Mouse (Mus musculus): Measurements from ENCODE around the gene Ostn. TPM values are rescaled to one million over a fixed set of nuclear protein-coding genes. Genes with fewer than 3 reads are reported as not detected.

Ostn gene
- polyA plus RNA-seq, 1 experiment from 2014 or later = not detected

DNA sequence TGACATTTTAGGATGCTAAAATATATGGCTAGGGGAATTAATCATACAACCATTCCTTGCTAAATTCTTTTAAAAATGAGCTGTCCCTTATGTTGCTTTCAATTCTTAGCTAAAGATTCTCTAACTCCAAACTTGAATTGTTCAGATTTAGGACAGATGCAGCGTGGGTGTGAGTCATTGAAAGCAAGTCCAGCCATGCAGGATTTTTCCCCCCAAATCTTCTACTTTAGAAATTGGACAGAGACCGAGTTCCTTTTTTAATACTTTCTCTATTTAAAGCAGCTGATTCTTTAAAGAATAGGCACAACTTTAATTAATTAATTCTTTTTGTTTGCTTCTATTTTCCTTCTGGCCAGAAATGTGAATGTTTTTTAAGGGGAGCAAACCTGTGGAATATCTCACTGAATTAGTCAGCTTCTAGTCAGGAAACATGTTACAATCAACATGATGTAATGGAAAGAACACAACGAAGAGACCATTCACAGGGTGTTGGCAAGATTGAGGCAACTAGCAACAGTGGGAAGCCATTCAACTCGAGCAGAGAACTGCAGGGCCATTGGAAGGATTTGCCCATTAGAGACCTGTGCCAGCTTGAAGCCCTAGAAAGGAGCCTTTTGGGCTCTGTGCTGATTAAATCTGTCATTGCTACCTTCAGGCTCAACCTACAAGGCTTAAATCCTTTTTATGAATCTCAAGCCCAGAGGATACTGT lies 77.8 kb downstream of the Ostn start:
- no peaks in the 10 kb centered on the region for H3K27me3 ChIP-seq (replicated peaks; ENCODE audit: control insufficient read depth, insufficient read depth, low read length)
- H3K4me1 ChIP-seq (ENCODE audit: control insufficient read depth, insufficient read depth, low read depth, low read length) = peaks cover 8% of the 10 kb centered on the region
- H3K9me3 ChIP-seq (ENCODE audit: control insufficient read depth, low read length) = no peaks in the 10 kb centered on the region
- no peak overlapping the region for H3K4me3 ChIP-seq (ENCODE audit: low read length)
- no peak overlapping the region for H3K4me2 ChIP-seq (ENCODE audit: low read length)
- 64% methylated on average over 4 of the region's 4 CpGs for WGBS
- H3K36me3 ChIP-seq (ENCODE audit: control insufficient read depth, insufficient read depth, low read length) = no peaks in the 10 kb centered on the region
- no peak overlapping the region for H3K9ac ChIP-seq (ENCODE audit: low read depth, low read length)
- ATAC-seq = no peak
- H3K27ac ChIP-seq (ENCODE audit: low read depth, low read length) = no peak overlapping the region

DNA sequence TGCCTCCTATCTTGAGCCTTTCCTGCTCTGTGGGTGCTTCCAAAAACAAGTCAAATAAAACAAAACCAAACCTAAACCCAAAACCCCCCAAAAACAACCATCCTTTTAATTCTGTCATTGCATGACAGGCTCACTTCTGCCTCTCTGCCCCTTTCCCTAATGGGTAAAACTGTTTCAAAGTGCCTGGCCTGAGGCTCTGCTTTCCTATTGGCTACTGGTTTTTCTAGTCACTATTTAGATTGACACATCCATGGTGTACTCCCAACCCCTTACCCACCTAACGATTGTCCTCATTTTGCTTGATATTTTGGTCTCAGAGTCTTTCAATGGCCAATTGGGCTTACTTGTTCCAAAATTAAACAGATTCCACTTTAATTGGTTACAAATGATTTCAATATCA lies 78.4 kb downstream of the Ostn start:
- H3K4me1 ChIP-seq (ENCODE audit: control insufficient read depth, insufficient read depth, low read depth, low read length) = peaks cover 14% of the 10 kb centered on the region
- H3K9me3 ChIP-seq (ENCODE audit: control insufficient read depth, low read length) = no peaks in the 10 kb centered on the region
- H3K4me3 ChIP-seq (ENCODE audit: low read length) = no peak overlapping the region
- ATAC-seq = no peak
- H3K27me3 ChIP-seq (replicated peaks; ENCODE audit: control insufficient read depth, insufficient read depth, low read length) = no peaks in the 10 kb centered on the region
- H3K4me2 ChIP-seq (ENCODE audit: low read length) = no peak overlapping the region
- WGBS = 88% methylated on average over 1 of the region's 1 CpGs
- no peak overlapping the region for H3K9ac ChIP-seq (ENCODE audit: low read depth, low read length)
- H3K27ac ChIP-seq (ENCODE audit: low read depth, low read length) = no peak overlapping the region
- H3K36me3 ChIP-seq (ENCODE audit: control insufficient read depth, insufficient read depth, low read length) = no peaks in the 10 kb centered on the region

DNA sequence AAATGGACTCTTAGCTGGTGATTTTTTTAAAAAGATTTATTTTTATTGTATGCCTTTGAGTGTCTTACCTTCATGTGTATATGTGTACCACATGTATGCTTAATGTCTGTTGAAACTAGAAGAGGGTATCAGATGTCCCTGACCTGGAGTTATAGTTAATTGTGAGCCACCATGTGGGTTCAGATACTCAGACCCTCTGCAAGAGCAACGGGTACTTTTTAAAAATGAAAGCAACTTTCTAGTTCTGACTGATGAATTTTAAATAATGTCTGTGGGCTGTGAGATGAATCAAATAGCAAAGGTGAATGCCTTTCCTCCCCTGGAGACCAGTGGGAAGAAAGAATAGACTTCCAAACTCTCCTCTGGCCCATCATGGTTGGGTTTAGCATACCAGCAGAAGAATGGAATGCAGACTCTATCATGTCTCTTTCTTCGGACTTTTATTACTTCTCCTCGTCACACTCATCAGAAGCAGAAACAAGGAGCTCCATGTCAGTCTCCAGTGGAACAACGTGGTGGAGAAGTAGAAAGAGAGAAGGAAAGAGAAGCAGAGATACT lies 79.6 kb downstream of the Ostn start:
- Histone ChIP-seq H3K4me2 (ENCODE audit: low read length) (no peak overlapping the region), H3K4me1 (ENCODE audit: control insufficient read depth, insufficient read depth, low read depth, low read length) (peaks cover 20% of the 10 kb centered on the region), H3K36me3 (ENCODE audit: control insufficient read depth, insufficient read depth, low read length) (no peaks in the 10 kb centered on the region), H3K27me3 (replicated peaks; ENCODE audit: control insufficient read depth, insufficient read depth, low read length) (no peaks in the 10 kb centered on the region), H3K27ac (ENCODE audit: low read depth, low read length) (no peak overlapping the region), H3K4me3 (ENCODE audit: low read length) (no peak overlapping the region), H3K9me3 (ENCODE audit: control insufficient read depth, low read length) (no peaks in the 10 kb centered on the region), H3K9ac (ENCODE audit: low read depth, low read length) (no peak overlapping the region)
- WGBS = 74% methylated on average over 4 of the region's 4 CpGs
- no peak for ATAC-seq

DNA sequence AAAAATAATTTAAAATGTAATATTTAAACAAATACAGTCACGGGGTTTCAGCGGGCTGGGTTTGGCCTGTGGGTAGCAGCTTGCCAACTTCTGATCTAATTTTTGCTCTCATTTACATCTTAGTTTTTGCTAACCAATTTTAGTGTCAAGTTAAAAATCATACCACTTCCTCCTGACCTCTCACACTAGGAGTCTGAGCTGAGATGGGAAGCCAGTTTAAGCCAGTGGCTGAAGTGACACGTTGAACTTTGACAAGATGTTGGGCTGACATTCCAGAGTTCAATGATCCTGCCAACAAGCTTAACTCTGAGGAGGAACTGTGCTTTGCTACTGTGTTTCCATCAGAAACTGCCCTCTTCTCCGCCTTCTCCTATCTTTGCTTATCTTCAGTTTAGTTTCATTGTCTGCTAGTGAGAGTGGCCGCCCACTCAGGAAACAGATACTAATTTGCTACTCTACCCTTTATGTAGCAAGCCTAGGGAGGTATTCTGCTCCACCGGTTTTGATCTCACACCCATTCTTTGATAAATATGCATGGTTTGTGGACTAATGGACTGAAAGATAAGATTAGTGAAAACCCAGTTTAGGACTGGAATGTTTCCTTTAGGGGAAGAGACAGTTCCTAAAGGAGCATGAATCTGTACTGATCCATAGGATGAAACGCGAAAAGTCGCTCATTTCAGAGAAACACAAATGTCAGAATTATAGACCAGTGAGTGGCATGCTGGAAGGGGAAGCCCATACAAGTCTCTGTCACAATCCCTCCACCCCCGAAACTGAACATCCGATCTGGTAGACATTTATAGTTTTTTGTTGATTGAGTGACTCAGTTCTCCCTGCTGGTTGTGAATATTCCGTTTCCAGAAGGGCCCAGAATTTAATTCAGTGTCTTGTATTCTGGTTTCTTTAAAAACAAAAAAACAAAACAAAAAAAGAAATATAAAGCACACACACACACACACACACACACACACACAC lies 80.6 kb downstream of the Ostn start:
- H3K27me3 ChIP-seq (replicated peaks; ENCODE audit: control insufficient read depth, insufficient read depth, low read length) = no peaks in the 10 kb centered on the region
- 47% methylated on average over 12 of the region's 12 CpGs for WGBS
- peak overlapping the region; percentile 76 for H3K4me2 ChIP-seq (ENCODE audit: low read length)
- peaks cover 21% of the 10 kb centered on the region for H3K4me1 ChIP-seq (ENCODE audit: control insufficient read depth, insufficient read depth, low read depth, low read length)
- H3K4me3 ChIP-seq (ENCODE audit: low read length) = peak overlapping the region; percentile 96
- H3K36me3 ChIP-seq (ENCODE audit: control insufficient read depth, insufficient read depth, low read length) = no peaks in the 10 kb centered on the region
- peak overlapping the region; percentile 98 for H3K27ac ChIP-seq (ENCODE audit: low read depth, low read length)
- no peak for ATAC-seq
- peak overlapping the region; percentile 46; the same call in 1 of the 2 replicates for H3K9ac ChIP-seq (ENCODE audit: low read depth, low read length)
- H3K9me3 ChIP-seq (ENCODE audit: control insufficient read depth, low read length) = no peaks in the 10 kb centered on the region

GRCm38 (mm10) chr16:27388761-27389451 lies 81.6 kb downstream of the Ostn start, which contains the start of gene Ccdc50:
TSS of gene Ccdc50 (plus strand) at chr16:27388869.
- no peaks in the 10 kb centered on the region for H3K27me3 ChIP-seq (replicated peaks; ENCODE audit: control insufficient read depth, insufficient read depth, low read length)
- ATAC-seq = peak; percentile 96
- peak within 1 kb of the TSS; percentile 76 for H3K4me2 ChIP-seq (ENCODE audit: low read length)
- H3K9ac ChIP-seq (ENCODE audit: low read depth, low read length) = peak within 1 kb of the TSS; percentile 99
- WGBS = under 1% methylated on average over 47 of the region's 69 CpGs
- H3K4me3 ChIP-seq (ENCODE audit: low read length) = peak within 1 kb of the TSS; percentile 96
- H3K4me1 ChIP-seq (ENCODE audit: control insufficient read depth, insufficient read depth, low read depth, low read length) = peaks cover 21% of the 10 kb centered on the region
- no peaks in the 10 kb centered on the region for H3K9me3 ChIP-seq (ENCODE audit: control insufficient read depth, low read length)
- no peaks in the 10 kb centered on the region for H3K36me3 ChIP-seq (ENCODE audit: control insufficient read depth, insufficient read depth, low read length)
- H3K27ac ChIP-seq (ENCODE audit: low read depth, low read length) = peak within 1 kb of the TSS; percentile 98

DNA sequence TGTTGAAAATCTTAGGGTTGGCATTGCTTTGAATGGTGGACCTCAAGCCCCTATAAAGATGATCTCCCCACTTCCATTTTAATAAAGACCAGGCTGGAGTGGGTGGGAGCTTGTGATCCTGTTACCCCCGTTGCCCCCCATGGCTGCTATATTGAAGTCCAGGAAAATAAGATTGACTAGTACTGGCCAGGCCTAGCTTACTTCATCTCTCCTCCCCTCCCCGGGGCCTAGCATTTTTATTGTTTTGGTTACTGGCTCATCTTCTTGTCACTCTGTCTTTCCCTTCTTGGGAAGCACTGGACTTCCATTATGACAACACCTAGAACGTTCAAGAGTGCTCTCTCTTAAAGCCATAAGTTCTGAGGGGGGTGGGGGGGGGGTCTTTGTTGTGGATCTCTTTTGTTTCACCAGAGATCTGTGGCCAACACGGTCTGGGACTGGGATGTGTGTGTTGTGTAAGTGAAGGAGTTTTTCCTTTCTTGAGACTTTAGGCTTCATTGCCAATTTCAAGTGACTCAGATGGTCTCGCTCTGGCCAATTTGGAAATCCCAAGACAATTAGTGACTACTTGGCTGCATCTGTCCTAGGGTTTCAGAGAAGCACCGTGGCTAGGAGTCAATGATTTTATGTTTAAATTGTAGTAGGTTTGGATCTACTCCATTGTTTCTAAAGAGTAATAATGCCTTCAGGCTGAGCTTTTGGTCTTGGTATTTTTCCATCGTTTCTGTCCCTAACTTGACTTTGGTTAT lies 82.4 kb downstream of the Ostn start:
- 12% methylated on average over 7 of the region's 7 CpGs for WGBS
- H3K27ac ChIP-seq (ENCODE audit: low read depth, low read length) = peak overlapping the region; percentile 98
- peak; percentile 10; the same call in 1 of the 2 replicates for ATAC-seq
- peak overlapping the region; percentile 76 for H3K4me2 ChIP-seq (ENCODE audit: low read length)
- H3K4me1 ChIP-seq (ENCODE audit: control insufficient read depth, insufficient read depth, low read depth, low read length) = peaks cover 21% of the 10 kb centered on the region
- H3K27me3 ChIP-seq (replicated peaks; ENCODE audit: control insufficient read depth, insufficient read depth, low read length) = no peaks in the 10 kb centered on the region
- no peaks in the 10 kb centered on the region for H3K36me3 ChIP-seq (ENCODE audit: control insufficient read depth, insufficient read depth, low read length)
- peak overlapping the region; percentile 96 for H3K4me3 ChIP-seq (ENCODE audit: low read length)
- peak overlapping the region; percentile 99 for H3K9ac ChIP-seq (ENCODE audit: low read depth, low read length)
- no peaks in the 10 kb centered on the region for H3K9me3 ChIP-seq (ENCODE audit: control insufficient read depth, low read length)

DNA sequence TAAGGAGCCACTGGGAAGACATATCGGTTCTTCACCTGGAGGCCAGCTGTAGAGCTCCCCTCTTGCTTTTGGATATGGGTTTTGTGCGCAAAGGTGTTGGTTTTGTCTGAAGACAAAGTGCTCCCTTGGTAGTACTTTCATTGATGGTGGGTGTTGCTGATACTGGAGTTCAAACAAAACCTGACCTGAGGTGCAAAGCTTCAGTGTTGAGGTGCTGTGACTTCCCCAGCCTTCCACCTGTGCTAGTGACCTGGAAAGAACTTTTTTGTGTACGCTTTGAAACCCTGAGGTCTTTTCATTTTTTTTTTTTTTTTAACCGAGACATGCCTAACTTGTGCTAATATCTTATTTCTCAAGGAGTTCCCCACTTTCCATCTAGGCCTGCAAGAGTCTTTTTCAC lies 83.0 kb downstream of the Ostn start:
- H3K9ac ChIP-seq (ENCODE audit: low read depth, low read length) = no peak overlapping the region
- no peaks in the 10 kb centered on the region for H3K27me3 ChIP-seq (replicated peaks; ENCODE audit: control insufficient read depth, insufficient read depth, low read length)
- no peaks in the 10 kb centered on the region for H3K36me3 ChIP-seq (ENCODE audit: control insufficient read depth, insufficient read depth, low read length)
- peak overlapping the region; percentile 96 for H3K4me3 ChIP-seq (ENCODE audit: low read length)
- 88% methylated on average over 4 of the region's 4 CpGs for WGBS
- no peak for ATAC-seq
- peaks cover 21% of the 10 kb centered on the region for H3K4me1 ChIP-seq (ENCODE audit: control insufficient read depth, insufficient read depth, low read depth, low read length)
- no peak overlapping the region for H3K27ac ChIP-seq (ENCODE audit: low read depth, low read length)
- no peaks in the 10 kb centered on the region for H3K9me3 ChIP-seq (ENCODE audit: control insufficient read depth, low read length)
- peak overlapping the region; percentile 76 for H3K4me2 ChIP-seq (ENCODE audit: low read length)

DNA sequence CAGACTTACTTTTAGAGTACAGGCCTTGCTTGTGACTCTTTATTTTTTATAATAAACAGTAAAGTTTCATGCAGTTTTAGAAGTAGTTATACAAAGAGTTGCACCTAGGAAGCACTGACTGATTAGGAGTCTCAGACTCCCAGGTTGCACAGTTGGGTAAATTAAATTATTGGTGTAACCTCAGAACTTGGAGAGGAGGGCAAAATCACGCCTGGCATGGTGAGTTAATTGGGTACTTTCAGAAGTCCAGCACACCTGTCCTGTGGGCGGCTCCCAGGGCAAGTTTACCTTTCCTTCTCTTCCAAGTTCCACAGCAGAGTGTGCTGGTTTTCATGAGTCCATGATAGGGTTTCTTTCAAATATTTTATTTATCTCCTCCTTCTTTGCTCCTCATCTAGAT lies 84.6 kb downstream of the Ostn start:
- peaks cover 21% of the 10 kb centered on the region for H3K4me1 ChIP-seq (ENCODE audit: control insufficient read depth, insufficient read depth, low read depth, low read length)
- no peak for ATAC-seq
- H3K4me2 ChIP-seq (ENCODE audit: low read length) = no peak overlapping the region
- H3K27me3 ChIP-seq (replicated peaks; ENCODE audit: control insufficient read depth, insufficient read depth, low read length) = no peaks in the 10 kb centered on the region
- no peak overlapping the region for H3K9ac ChIP-seq (ENCODE audit: low read depth, low read length)
- 88% methylated on average over 2 of the region's 2 CpGs for WGBS
- H3K9me3 ChIP-seq (ENCODE audit: control insufficient read depth, low read length) = peaks cover 4% of the 10 kb centered on the region; the same call in 1 of the 2 replicates
- H3K4me3 ChIP-seq (ENCODE audit: low read length) = no peak overlapping the region
- no peak overlapping the region for H3K27ac ChIP-seq (ENCODE audit: low read depth, low read length)
- no peaks in the 10 kb centered on the region for H3K36me3 ChIP-seq (ENCODE audit: control insufficient read depth, insufficient read depth, low read length)

Data from hindbrain, embryonic 16.5 days (tissue).